Mouse (Mus musculus) forebrain, embryonic 14.5 days (tissue): Measurements from ENCODE around the gene Pik3c2b. TPM values are rescaled to one million over a fixed set of nuclear protein-coding genes. Genes with fewer than 3 reads are reported as not detected.

ENCODE experiments used
- ATAC-seq: fragments of 200-750 bp; cut with Nextera tagmentation; 2 replicates; pipeline ENCODE4 v1.8.0; 2017; ENCODE audit warnings: mild to moderate bottlenecking, moderate library complexity
- DNase-seq: peaks from one replicate; pipeline ENCODE4 v3.0.0-alpha.2; 2015; ENCODE audit warnings: low spot score
- H3K27ac ChIP-seq: fragments of 300-500 bp; sonication (generic); 2 replicates; pipeline ENCODE4 v1.5.1; 2014; ENCODE audit warnings: low read depth, mild to moderate bottlenecking, control low read depth, low read length, moderate library complexity
- H3K27me3 ChIP-seq: fragments of 300-500 bp; sonication (generic); replicated peaks from 2 replicates; pipeline ENCODE4 v1.6.1; 2014; ENCODE audit warnings: low read length, control low read depth, mixed read lengths; ENCODE audit not compliant: control insufficient read depth, insufficient read depth
- H3K36me3 ChIP-seq: fragments of 300-500 bp; sonication (generic); 2 replicates; pipeline ENCODE4 v1.6.1; 2014; ENCODE audit warnings: low read length, control low read depth; ENCODE audit not compliant: control insufficient read depth, insufficient read depth
- H3K4me1 ChIP-seq: fragments of 300-500 bp; sonication (generic); 2 replicates; pipeline ENCODE4 v1.6.1; 2014; ENCODE audit warnings: antibody characterized with exemption, low read length, control low read depth; ENCODE audit not compliant: control insufficient read depth, insufficient read depth
- H3K4me2 ChIP-seq: fragments of 300-500 bp; sonication (generic); 2 replicates; pipeline ENCODE4 v1.6.1; 2014; ENCODE audit warnings: mild to moderate bottlenecking, control low read depth, low read length
- H3K4me3 ChIP-seq: fragments of 300-500 bp; sonication (generic); 2 replicates; pipeline ENCODE4 v1.5.1; 2014; ENCODE audit warnings: low read depth, low read length, control low read depth
- H3K9ac ChIP-seq: fragments of 300-500 bp; sonication (generic); 2 replicates; pipeline ENCODE4 v1.6.1; 2014; ENCODE audit warnings: mild to moderate bottlenecking, low read length, control low read depth, moderate library complexity
- H3K9me3 ChIP-seq: fragments of 300-500 bp; sonication (generic); replicated peaks from 2 replicates; pipeline ENCODE4 v1.6.1; 2016; ENCODE audit warnings: low read length, control low read depth, mixed read lengths; ENCODE audit not compliant: control insufficient read depth
- WGBS: fragments of 180-500 bp; shearing (Covaris S2); extraction: QIAGEN DNeasy Blood & Tissue Kit; methylation state at CpG from one replicate; pipeline ENCODE4 v1.1.7; 2014; 5-methylcytosine and 5-hydroxymethylcytosine counted together
- polyA plus RNA-seq: library from polyadenylated mRNA; unstranded; fragments of >200 nt; fragmentation: Nextera tagmentation; extraction: Ambion mirVana; gene quantifications from 2 replicates; pipeline ENCODE4 v1.2.1, GENCODE M21; 2014

The Pik3c2b gene
- polyA plus RNA-seq, 1 experiment from 2014 or later, result 9.6 TPM

GRCm38 (mm10) chr1:133118844-133119243 lies 73.4 kb downstream of the Pik3c2b start:
- Histone ChIP-seq H3K36me3 (no peaks in the 10 kb centered on the region), H3K9ac (no peak overlapping the region), H3K4me1 (no peaks in the 10 kb centered on the region), H3K27ac (no peak overlapping the region), H3K27me3 (no peaks in the 10 kb centered on the region), H3K9me3 (no peaks in the 10 kb centered on the region), H3K4me3 (no peak overlapping the region), H3K4me2 (no peak overlapping the region)
- ATAC-seq (no peak), DNase-seq (no peak)
- WGBS, result 85% methylated on average over 3 of the region's 3 CpGs

- H3K27me3 ChIP-seq, result no peaks in the 10 kb centered on the region
- DNase-seq, result no peak
- no peak overlapping the region for H3K9ac ChIP-seq
- H3K4me2 ChIP-seq, result no peak overlapping the region
- no peak for ATAC-seq
- H3K9me3 ChIP-seq, result no peaks in the 10 kb centered on the region
- no peak overlapping the region for H3K27ac ChIP-seq
- H3K4me1 ChIP-seq, result no peaks in the 10 kb centered on the region
- no peak overlapping the region for H3K4me3 ChIP-seq
- 79% methylated on average over 7 of the region's 7 CpGs for WGBS
- H3K36me3 ChIP-seq, result no peaks in the 10 kb centered on the region
Measured at GRCm38 (mm10) chr1:133119931-133120712, 74.7 kb downstream of the Pik3c2b start.

DNA sequence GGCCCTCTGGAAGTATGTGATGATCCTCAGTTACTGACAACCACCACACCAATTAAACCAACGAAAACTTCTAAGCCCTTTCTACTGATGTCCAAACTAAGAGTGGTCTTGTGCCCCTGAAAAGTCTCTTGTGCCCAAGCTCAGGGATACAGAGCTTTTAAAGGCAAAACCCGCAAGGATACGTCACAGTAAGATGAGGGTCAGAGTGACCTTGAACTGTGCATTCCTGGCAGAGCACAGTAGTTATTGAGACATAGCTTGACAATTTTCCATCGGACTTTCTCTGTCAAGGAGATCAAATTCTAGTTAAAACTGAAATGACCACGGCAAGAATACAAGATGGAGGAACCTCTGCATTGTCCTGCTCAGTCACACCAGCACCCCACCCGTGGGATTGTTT lies 75.8 kb downstream of the Pik3c2b start:
- H3K9me3 ChIP-seq, result no peaks in the 10 kb centered on the region
- no peaks in the 10 kb centered on the region for H3K27me3 ChIP-seq
- DNase-seq (no peak), ATAC-seq (no peak)
- H3K4me2 ChIP-seq, result no peak overlapping the region
- no peaks in the 10 kb centered on the region for H3K36me3 ChIP-seq
- no peak overlapping the region for H3K27ac ChIP-seq
- no peaks in the 10 kb centered on the region for H3K4me1 ChIP-seq
- 73% methylated on average over 6 of the region's 6 CpGs for WGBS
- no peak overlapping the region for H3K4me3 ChIP-seq
- no peak overlapping the region for H3K9ac ChIP-seq

DNA sequence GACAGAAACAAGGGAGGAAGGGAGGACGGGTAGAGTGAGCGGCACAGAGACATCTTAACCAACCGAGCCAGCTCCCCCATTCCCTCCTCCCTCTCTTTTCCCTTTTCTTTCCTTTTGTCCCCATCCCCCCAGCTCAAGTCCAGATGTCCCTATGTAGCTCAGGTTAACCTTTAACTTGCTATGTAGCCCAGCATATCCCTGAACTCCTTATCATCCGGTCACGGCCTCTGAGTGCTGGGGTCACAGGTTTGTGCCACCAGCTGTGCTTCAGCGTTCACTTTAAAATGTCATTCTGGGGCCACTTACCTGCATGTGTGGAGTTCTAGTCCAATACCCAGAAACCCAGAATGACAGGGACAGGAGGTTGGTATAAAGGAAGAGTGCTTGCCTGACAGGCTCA lies 78.7 kb downstream of the Pik3c2b start:
- Histone ChIP-seq H3K9me3 (no peaks in the 10 kb centered on the region), H3K27ac (no peak overlapping the region), H3K36me3 (no peaks in the 10 kb centered on the region), H3K4me1 (no peaks in the 10 kb centered on the region), H3K4me3 (no peak overlapping the region), H3K9ac (no peak overlapping the region), H3K4me2 (no peak overlapping the region), H3K27me3 (no peaks in the 10 kb centered on the region)
- no peak for ATAC-seq
- 81% methylated on average over 6 of the region's 6 CpGs for WGBS
- no peak for DNase-seq

DNA sequence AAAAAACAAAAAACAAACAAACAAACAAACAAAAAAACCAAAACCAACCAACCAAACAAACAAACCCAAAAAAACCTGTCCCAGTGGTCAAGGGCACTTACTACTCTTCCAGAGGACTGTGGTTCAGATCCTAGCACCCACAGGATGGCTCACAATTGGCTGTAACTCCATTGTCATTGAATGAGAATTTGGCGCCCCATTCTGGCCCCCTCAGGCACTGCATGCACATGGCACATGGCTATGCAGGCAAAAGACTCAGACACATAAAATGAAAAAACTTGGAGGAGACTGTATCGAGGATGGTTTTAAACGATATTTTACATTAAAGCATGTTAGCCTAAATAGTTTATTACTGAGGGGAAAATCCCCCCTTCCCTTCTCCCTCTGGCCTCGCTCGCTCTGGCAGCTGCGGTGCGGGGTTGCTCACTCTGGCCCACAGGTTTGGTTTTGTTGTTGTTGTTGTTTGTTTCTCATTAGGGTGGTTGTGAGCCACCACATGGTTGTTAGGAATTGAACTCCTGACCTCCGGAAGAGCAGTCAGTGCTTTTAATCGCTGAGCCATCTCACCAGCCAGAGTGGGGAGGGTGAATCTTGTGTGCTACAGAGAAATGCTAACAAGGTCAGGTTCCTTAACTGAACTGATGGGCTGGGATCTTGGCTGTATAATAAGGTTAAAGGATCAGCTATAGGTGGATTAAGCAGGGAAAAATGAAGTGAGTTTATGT lies 80.3 kb downstream of the Pik3c2b start:
- H3K36me3 ChIP-seq, result no peaks in the 10 kb centered on the region
- no peaks in the 10 kb centered on the region for H3K9me3 ChIP-seq
- no peaks in the 10 kb centered on the region for H3K27me3 ChIP-seq
- 91% methylated on average over 9 of the region's 9 CpGs for WGBS
- ATAC-seq, result no peak
- no peak overlapping the region for H3K9ac ChIP-seq
- DNase-seq, result no peak
- H3K27ac ChIP-seq, result no peak overlapping the region
- H3K4me2 ChIP-seq, result no peak overlapping the region
- peaks cover 8% of the 10 kb centered on the region for H3K4me1 ChIP-seq
- no peak overlapping the region for H3K4me3 ChIP-seq

DNA sequence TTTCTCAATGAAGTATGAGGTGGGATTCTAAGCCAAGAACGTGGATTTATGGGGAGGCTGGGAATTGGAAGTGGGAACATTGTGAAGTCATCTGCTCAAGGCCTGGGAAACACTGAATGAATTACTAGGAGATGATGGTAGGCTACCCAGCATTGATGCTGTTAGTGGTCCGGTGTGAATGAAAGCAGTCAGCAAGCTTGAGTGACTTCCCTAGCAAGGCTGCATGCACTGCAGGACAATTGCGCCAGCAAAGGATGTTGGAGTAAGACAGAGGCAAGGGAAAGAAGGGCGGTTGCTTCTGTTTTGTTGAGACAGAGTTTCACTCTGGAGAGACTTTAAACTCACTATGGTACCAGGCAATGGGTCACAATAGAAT lies 80.9 kb downstream of the Pik3c2b start:
- no peak for ATAC-seq
- Histone ChIP-seq H3K9me3 (no peaks in the 10 kb centered on the region), H3K9ac (no peak overlapping the region), H3K27ac (no peak overlapping the region), H3K36me3 (no peaks in the 10 kb centered on the region), H3K4me1 (peaks cover 8% of the 10 kb centered on the region), H3K27me3 (no peaks in the 10 kb centered on the region), H3K4me2 (no peak overlapping the region), H3K4me3 (no peak overlapping the region)
- no peak for DNase-seq
- 60% methylated on average over 4 of the region's 4 CpGs for WGBS

GRCm38 (mm10) chr1:133127328-133127727 lies 81.9 kb downstream of the Pik3c2b start:
- no peak for ATAC-seq

GRCm38 (mm10) chr1:133129471-133130221 lies 84.2 kb downstream of the Pik3c2b start:
- H3K9me3 ChIP-seq, result no peaks in the 10 kb centered on the region
- DNase-seq (peak; percentile 23), ATAC-seq (no peak)
- 7% methylated on average over 16 of the region's 16 CpGs for WGBS
- peak overlapping the region; percentile 30; the same call in 1 of the 2 replicates for H3K9ac ChIP-seq
- H3K36me3 ChIP-seq, result peaks cover 12% of the 10 kb centered on the region
- H3K27ac ChIP-seq, result peak overlapping the region; percentile 22; the same call in 1 of the 2 replicates
- no peak overlapping the region for H3K4me3 ChIP-seq
- H3K4me2 ChIP-seq, result peak overlapping the region; percentile 25; the same call in 1 of the 2 replicates
- no peaks in the 10 kb centered on the region for H3K27me3 ChIP-seq
- peaks cover 32% of the 10 kb centered on the region for H3K4me1 ChIP-seq

More at GRCm38 (mm10) chr1:133127328-133127727, 81.9 kb downstream of the Pik3c2b start:
- no peak overlapping the region for H3K9ac ChIP-seq
- no peak overlapping the region for H3K27ac ChIP-seq
- no peak for DNase-seq
- H3K9me3 ChIP-seq, result no peaks in the 10 kb centered on the region
- no peak overlapping the region for H3K4me3 ChIP-seq
- no peaks in the 10 kb centered on the region for H3K27me3 ChIP-seq
- H3K4me1 ChIP-seq, result peaks cover 10% of the 10 kb centered on the region
- H3K36me3 ChIP-seq, result no peaks in the 10 kb centered on the region
- no peak overlapping the region for H3K4me2 ChIP-seq
- 63% methylated on average over 9 of the region's 9 CpGs for WGBS
